Mouse (Mus musculus) C2C12 (cell line): ENCODE measurements around the gene Klhl26.

Source experiments
- CTCF ChIP-seq: IDR thresholded peaks from one replicate; pipeline ENCODE4 v1.5.1; 2011; ENCODE audit not compliant: control insufficient read depth, insufficient read depth, insufficient read length
- FOSL1 ChIP-seq: IDR thresholded peaks from one replicate; pipeline ENCODE4 v1.8.0; 2011; ENCODE audit warnings: mild to moderate bottlenecking, low read length; ENCODE audit not compliant: poor library complexity, insufficient read depth, severe bottlenecking
- MAX ChIP-seq: IDR thresholded peaks from one replicate; pipeline ENCODE4 v1.6.1; 2011; ENCODE audit warnings: mild to moderate bottlenecking, control low read depth
- MYOD1 ChIP-seq: IDR thresholded peaks from one replicate; pipeline ENCODE4 v1.6.1; 2011; ENCODE audit warnings: low read depth; ENCODE audit not compliant: control insufficient read depth, insufficient read length
- MYOG ChIP-seq: IDR thresholded peaks from one replicate; pipeline ENCODE4 v1.6.1; 2011; ENCODE audit not compliant: control insufficient read depth, insufficient read length; ENCODE audit errors: extremely low read depth
- USF1 ChIP-seq: IDR thresholded peaks from one replicate; pipeline ENCODE4 v1.6.1; 2011; ENCODE audit warnings: low read depth, mild to moderate bottlenecking, control low read depth, moderate library complexity

DNA sequence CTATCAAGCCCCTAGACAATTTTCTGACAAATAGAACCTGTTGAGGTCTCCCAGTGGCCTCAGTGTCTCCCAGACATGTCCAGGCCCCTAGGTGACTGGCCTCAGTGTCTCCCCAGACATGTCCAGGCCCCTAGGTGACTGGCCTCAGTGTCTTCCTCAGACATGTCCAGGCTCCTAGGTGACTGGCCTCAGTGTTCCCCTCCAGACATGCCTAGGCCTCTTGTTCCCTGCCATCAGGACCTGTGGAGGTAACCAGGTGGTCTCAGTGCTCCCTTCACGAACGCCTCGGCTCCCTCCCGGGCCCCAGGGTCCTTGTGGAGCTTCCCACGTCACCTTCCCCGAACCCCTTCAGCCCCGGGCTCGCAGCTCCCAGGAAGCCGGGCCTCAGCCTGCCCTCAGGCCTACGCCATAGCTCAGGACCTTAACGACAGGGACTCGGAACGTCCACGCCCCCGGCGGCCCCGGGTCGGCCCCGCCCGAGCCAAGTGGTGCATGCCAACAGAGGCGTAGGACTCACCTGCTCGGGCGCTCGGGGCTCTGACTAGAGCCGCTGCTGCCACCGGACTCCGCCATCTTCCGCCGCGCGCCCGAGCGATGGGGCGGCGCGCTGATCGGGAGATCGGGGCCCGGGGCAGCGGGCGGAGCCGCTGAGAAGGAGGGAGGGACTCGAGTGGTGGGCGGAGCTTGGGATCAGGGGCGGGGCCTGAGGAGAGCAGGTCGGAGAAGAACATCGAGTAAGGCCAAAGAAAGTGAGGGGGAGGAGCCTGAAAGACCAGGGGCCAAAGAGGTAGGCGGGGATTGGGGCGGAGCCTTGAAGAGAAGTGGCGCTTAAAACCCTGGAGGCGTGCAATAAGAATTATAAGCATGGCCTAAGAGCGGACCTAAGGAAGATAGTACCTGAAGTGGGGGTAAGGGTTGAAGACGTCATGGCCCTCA, at the start of gene Klhl26:
- TF ChIP-seq CTCF, result no peak
- TF ChIP-seq MAX, result no peak
- TF ChIP-seq USF1, result no peak
- no peak for TF ChIP-seq MYOG
- TF ChIP-seq MYOD1, result no peak
- no peak for TF ChIP-seq FOSL1
